Mouse (Mus musculus): Measurements from ENCODE around the gene Ccdc9.
"Not testable (repeated sequence)": the region's sequence is repeated elsewhere in the genome, so short reads cannot be mapped to it uniquely, and the experiment has no call there.

The Ccdc9 gene

DNA sequence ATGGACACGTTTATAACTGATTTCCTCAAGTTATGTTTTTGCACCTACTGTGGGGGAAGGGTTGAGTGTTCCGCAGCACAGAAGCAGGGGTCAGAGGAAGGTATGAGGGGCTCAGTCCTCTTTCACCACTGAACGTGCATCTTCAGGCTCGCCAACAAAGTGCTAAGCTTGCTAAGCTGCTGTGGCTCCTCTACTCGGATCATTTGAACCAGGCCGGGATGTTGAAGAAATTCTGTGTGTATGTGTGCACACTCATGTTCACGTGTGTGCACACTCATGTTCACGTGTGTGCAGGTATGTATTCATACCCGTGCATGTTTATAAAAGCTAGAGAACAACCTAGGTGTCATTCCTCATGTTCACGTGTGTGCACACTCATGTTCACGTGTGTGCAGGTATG, 20.7 kb downstream of the Ccdc9 start:
- no peak for DNase-seq

- DNase-seq = no peak
Observed at GRCm38 (mm10) chr7:16263843-16264242, 22.8 kb downstream of the Ccdc9 start.

- peak; percentile 93 for DNase-seq
Observed at GRCm38 (mm10) chr7:16263015-16263787, 23.4 kb downstream of the Ccdc9 start.

DNA sequence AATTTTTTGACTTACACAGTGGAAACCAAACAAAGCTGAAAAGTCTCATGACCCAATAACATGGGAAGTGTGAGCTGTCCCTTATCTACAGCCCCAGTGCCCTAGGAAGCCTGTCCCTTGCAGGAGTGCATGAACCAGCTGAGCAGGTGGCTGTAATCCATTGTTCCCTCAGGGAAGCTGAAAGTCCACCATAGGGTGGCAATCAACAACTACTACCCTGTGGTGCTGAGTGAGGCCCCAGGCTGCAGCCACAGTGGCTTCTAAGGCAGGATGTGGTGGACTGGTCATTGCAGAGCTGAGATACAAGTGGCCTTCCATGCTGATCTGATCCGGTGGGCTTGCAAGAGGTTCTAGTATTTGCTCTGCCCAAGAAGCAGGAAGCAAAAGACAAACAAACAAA, 25.5 kb downstream of the Ccdc9 start:
- no peak for DNase-seq

DNA sequence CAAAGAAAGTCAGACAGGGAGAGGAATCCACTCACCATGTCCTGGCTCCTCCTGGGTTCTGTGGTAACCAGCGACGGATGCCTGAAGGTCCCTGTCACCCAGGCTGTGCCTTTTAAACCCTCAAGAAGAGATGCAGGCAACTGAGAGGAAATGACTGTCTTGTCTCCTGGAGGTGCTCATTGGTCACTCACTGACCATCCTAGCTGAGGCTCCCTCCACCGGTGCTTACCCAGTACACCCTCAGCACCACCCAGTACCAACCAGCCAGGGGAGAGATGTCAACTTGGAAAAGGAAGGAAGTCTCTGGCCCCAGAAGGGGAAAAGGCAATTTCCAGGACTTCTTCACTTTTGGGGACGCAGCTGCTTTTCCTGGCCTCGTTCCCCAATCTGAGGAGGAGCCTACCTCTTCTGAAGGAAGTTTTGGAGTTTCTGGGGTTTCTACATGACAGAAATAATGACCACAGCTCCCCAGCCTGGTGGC, 27.4 kb downstream of the Ccdc9 start, which contains the start of gene C5ar1:
TSS of gene C5ar1 (minus strand) at position 431 of the 481 bp plus-strand sequence.
- DNase-seq = no peak

DNA sequence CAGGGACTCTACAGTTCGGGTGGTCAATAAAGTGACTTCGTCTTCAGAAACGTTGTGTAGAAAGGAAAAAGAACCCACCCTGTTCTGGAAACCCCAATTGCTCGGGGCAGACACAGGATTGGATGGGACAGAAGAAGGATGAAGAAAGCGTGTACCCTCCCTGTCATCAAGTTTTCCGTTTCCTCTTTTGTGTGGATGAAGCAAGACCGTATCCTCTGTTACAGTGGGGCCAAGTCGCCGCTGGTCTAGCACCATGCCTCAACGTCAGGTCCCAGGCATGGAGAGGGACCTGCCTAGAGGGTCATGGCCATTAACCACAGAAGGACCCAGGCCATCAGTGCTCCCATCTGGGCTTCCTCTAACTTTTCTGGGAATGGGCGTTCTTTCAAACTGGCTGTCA, 28.8 kb downstream of the Ccdc9 start:
- DNase-seq = no peak

DNA sequence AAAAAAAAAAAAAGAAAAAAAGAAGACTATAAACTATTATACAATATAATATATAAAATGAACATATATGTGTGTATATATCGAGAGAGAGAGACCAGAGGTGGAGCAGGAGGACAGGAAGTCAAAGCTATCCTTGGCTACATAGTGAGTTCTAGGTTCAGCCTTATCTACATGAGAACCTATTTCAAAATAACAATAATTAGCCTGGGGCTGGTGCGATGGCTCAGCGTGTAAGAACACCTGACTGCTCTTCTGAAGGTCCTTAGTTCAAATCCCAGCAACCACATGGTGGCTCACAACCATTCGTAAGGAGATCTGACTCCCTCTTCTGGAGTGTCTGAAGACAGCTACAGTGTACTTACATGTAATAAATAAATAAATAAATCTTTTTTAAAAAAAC, 30.6 kb downstream of the Ccdc9 start:
- not testable (repeated sequence) for DNase-seq

- no peak for DNase-seq
Observed at GRCm38 (mm10) chr7:16254195-16254594, 32.4 kb downstream of the Ccdc9 start.

GRCm38 (mm10) chr7:16250687-16251086, 35.9 kb downstream of the Ccdc9 start:
- no peak for DNase-seq

DNA sequence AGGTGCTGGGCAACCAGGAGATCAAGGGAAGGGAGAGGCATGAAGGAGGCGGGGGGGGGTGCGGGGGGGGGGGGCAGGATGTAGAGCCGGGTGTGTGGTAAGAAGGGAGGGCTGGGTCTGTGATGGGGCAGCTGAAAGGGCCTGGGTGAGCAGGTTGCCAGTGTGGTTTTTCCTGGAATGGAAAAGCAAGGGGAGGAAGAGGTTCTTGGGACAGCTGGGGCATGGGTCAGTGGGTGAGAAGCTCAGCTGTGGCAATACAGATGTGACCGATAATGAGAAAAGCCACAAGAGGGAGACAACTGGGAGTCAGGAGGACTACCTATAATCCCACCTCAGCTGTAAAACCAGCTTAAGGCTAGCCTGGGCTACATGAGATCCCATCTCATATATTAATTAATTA, 40.6 kb downstream of the Ccdc9 start:
- no peak for DNase-seq

GRCm38 (mm10) chr7:16244067-16244466, 42.5 kb downstream of the Ccdc9 start, which contains the start of gene C5ar2:
Gene C5ar2 (minus strand): TSS chr7:16244154.
- no peak for DNase-seq

DNA sequence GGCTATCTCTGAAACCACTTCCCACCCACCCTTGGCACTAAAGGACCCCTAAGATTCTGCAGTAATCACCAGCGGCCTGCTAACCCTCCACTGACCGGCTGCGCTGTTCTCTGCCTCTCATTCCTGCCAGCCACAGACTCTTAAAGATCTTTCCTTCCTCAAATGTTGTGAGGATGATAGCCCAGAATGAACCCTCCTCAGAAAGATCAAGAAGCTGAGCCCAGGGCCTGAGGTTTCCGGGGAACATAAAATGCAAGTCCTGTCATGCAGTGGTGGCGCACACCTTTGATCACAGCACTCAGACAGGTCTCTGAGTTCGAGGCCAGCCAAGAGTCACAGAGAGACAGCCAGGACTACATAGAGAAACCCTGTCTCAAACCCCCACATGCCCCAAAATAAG, 44.4 kb downstream of the Ccdc9 start:
- no peak for DNase-seq

DNA sequence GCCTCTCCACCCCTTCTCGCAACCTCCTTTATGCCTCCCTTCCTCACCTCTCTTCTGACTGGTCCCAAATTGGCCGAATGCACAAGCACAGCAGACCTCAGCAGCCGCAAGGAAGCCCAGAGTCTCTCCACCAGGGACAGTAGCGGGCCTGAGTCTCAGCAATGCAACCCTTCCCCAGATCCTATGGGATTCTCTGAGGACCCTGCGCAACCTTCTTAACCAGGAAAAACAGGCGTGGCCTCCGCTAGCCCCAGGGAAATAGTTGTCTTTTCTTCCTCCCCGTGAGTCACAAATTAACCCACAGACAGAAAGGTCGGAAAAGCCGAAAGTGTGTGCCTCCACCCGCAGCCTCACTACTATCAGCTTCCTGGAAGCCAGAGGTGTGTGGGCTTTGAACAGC, 44.8 kb downstream of the Ccdc9 start:
- DNase-seq = no peak

- no peak for DNase-seq
Observed at GRCm38 (mm10) chr7:16240978-16241303, 45.7 kb downstream of the Ccdc9 start.

DNA sequence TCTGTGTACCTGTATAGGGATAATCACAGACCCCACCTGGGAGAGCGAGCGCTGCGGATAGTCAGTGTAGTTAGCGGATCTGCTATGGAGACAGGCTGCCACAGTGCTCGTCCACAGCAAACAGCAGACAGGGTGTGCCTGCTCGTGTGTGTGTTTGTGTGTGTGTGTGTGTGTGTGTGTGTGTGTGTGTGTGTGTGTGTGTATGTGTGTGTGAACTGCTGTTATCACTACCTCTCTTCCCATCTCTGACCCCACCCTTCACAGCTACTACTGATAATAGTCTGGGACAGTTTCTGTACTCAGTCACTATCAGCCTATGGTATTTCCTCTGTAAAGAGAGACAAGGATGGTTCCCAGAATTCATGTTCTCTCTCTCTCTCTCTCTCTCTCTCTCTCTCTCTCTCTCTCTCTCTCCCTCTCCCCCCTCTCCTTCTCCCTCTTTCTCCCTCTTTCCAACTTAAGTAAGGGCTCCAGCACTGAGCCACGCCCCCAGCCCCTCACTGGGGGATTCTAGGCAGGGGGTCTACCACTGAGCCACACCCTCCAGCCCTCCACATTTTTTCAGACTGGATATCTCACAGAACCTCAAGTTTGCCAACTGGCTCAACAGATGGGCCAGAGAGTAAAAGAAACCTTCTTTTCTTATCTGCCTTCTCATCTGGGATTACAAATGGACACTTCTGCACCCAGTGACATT, 46.2 kb downstream of the Ccdc9 start:
- DNase-seq = no peak

- no peak for DNase-seq
Observed at GRCm38 (mm10) chr7:16239554-16239997, 47.0 kb downstream of the Ccdc9 start.

DNA sequence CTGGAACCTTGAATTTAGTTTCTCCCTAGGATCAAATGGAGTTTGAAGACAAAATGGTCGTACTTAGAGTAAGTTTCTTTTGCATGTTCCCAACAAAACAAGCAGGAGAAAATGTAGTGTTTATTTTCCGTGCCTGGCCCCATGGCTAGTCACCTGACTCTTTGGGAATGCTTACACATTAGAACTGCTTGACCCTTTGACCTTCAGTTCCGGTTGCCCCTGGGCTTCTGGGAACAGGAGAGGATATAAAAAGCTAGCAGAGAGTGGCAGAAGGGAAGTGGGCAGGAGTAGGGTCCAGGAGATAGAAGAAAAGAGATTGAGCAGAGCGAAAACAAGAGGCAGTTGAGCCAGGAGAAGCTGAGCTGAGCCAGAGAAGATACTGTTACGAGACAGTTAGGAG, 56.7 kb downstream of the Ccdc9 start:
- DNase-seq = no peak
